In genomic region chr9:67832046-67832605, GRCm38 (mm10) we compare ENCODE assay signal across 7 mouse cellular contexts. TPM values are rescaled to one million over a fixed set of nuclear protein-coding genes. Genes with fewer than 3 reads are reported as not detected.
DNase-seq lines count a peak whose midpoint lies in the region; ATAC-seq and TF ChIP-seq lines count a peak whose summit lies in the region.

Gene C2cd4a, minus strand, starts transcription at chr9:67832330.

- H3K27ac ChIP-seq in gastrocnemius, adult 2 months = peak within 1 kb of the TSS; percentile 41
- no peak within 1 kb of the TSS for H3K27ac ChIP-seq in kidney, embryonic 15.5 days
- peak within 1 kb of the TSS; percentile 52; the same call in 1 of the 2 replicates for H3K27ac ChIP-seq in midbrain, embryonic 10.5 days (replicated peaks)

- 2% methylated on average over 20 of the region's 20 CpGs for WGBS in kidney, embryonic 15.5 days
- 4% methylated on average over 20 of the region's 20 CpGs for WGBS in midbrain, embryonic 10.5 days

- peaks cover 28% of the 10 kb centered on the region for H3K36me3 ChIP-seq in G1E (replicated peaks)
- H3K36me3 ChIP-seq in kidney, embryonic 15.5 days = no peaks in the 10 kb centered on the region
- H3K36me3 ChIP-seq in midbrain, embryonic 10.5 days = no peaks in the 10 kb centered on the region

- peak within 1 kb of the TSS; percentile 93 for H3K4me3 ChIP-seq in G1E (ENCODE audit: low read depth, low read length)
- H3K4me3 ChIP-seq in gastrocnemius, adult 2 months = peak within 1 kb of the TSS; percentile 80
- H3K4me3 ChIP-seq in kidney, embryonic 15.5 days (replicated peaks) = peak within 1 kb of the TSS; percentile 61
- peak within 1 kb of the TSS; percentile 60 for H3K4me3 ChIP-seq in midbrain, embryonic 10.5 days

- TF ChIP-seq CTCF in G1E (IDR thresholded peaks at IDR 0.05; ENCODE audit: low read depth, low read length) = no peak
- no peak for TF ChIP-seq CTCF in gastrocnemius, adult 2 months (IDR thresholded peaks at IDR 0.05)

- peak; percentile 65 for DNase-seq in G1E (ENCODE audit: low spot score)
- peak; percentile 35 for DNase-seq in adrenal gland, postnatal 25 days
- DNase-seq in gastrocnemius, adult 2 months = peak; percentile 78
- peak; percentile 56 for DNase-seq in midbrain, embryonic 10.5 days (ENCODE audit: low spot score)
- DNase-seq in frontal cortex, postnatal 25 days (ENCODE audit: low spot score in 2 of 2) = no peak
- DNase-seq in spleen, postnatal 36 days (ENCODE audit: low spot score in 2 of 2) = no peak

- peaks cover 68% of the 10 kb centered on the region for H3K4me1 ChIP-seq in G1E (ENCODE audit: insufficient read depth, low read depth, low read length)
- H3K4me1 ChIP-seq in kidney, embryonic 15.5 days = peaks cover 33% of the 10 kb centered on the region
- peaks cover 21% of the 10 kb centered on the region for H3K4me1 ChIP-seq in midbrain, embryonic 10.5 days

- intact Hi-C loops in gastrocnemius, adult 2 months (cut with DNase I) = loop anchor here (5.0 kb wide), 1 partner anchor 140 kb away; no protein-coding TSS in a partner anchor

- ATAC-seq in G1E (ENCODE audit: extremely low read depth, insufficient number of reproducible peaks, low FRiP score, poor library complexity, severe bottlenecking) = peak; percentile 68
- no peak for ATAC-seq in kidney, embryonic 15.5 days (replicated peaks; ENCODE audit: low FRiP score)

- H3K9me3 ChIP-seq in G1E (replicated peaks) = peaks cover 5% of the 10 kb centered on the region
- no peaks in the 10 kb centered on the region for H3K9me3 ChIP-seq in kidney, embryonic 15.5 days (replicated peaks)
- no peaks in the 10 kb centered on the region for H3K9me3 ChIP-seq in midbrain, embryonic 10.5 days (replicated peaks)

- H3K9ac ChIP-seq in kidney, embryonic 15.5 days = peak within 1 kb of the TSS; percentile 27

- peak within 1 kb of the TSS; percentile 95 for H3K4me2 ChIP-seq in kidney, embryonic 15.5 days

- no peaks in the 10 kb centered on the region for H3K27me3 ChIP-seq in G1E (ENCODE audit: insufficient read depth, low read length)
- peaks cover 54% of the 10 kb centered on the region for H3K27me3 ChIP-seq in kidney, embryonic 15.5 days
- peaks cover 65% of the 10 kb centered on the region for H3K27me3 ChIP-seq in midbrain, embryonic 10.5 days (ENCODE audit: low read depth, poor library complexity, severe bottlenecking)

RNA-seq across cellular contexts. Expression of gene C2cd4a, which starts in this region (rescaled TPM):
- total RNA-seq in G1E (2014; fragmentation: Nextera tagmentation) (7.4 and 7.8 TPM in 2 replicates), G1E (2017) (13.2 and 28.9 TPM in 2 replicates)
- 251 and 369 TPM in 2 replicates for polyA plus RNA-seq in G1E (2012)
- not detected in 2 replicates for total RNA-seq in adrenal gland, postnatal 25 days (2021)
- total RNA-seq in gastrocnemius, adult 2 months (2021) = not detected
- polyA plus RNA-seq in kidney, embryonic 15.5 days (2015; fragmentation: Nextera tagmentation; extraction: Ambion mirVana) = 1.1 and 1.6 TPM in 2 replicates
- not detected in 2 replicates for polyA plus RNA-seq in midbrain, embryonic 10.5 days (2016; fragmentation: Nextera tagmentation; extraction: Ambion mirVana)

Comparison
In these comparisons a context has a peak if more than half of its experiments do, and no peak if none do; other contexts are left out.
1. RNA of gene C2cd4a (polyA plus RNA-seq): 251 to 369 TPM in G1E; 1.1 to 1.6 TPM in kidney, embryonic 15.5 days and not detected in midbrain, embryonic 10.5 days; every median in the first group is over 10 times any median in the second.
2. Peak in DNase-seq in adrenal gland, postnatal 25 days; RNA of the gene not detected or under 1 TPM.
3. Peak in DNase-seq, H3K4me3 ChIP-seq and H3K27ac ChIP-seq in gastrocnemius, adult 2 months; RNA of the gene not detected or under 1 TPM.
4. Peak in DNase-seq, H3K4me3 ChIP-seq and H3K27ac ChIP-seq in midbrain, embryonic 10.5 days; RNA of the gene not detected or under 1 TPM.
5. Peak in every context shown above with its lines, with median percentiles within 50 percentile points of each other: H3K4me3 ChIP-seq.